Mouse (Mus musculus) heart, postnatal 10 days (tissue): ENCODE data around the gene Borcs8. TPM values are rescaled to one million over a fixed set of nuclear protein-coding genes. Genes with fewer than 3 reads are reported as not detected.

Experiments used
- DNase-seq, 2 experiments: peaks; one replicate each; pipeline ENCODE4 v3.0.0; 2021
- intact Hi-C: fragments of 180-260 bp; cut with DNase I; formaldehyde crosslinking; loops from one replicate; pipeline ENCODE4 v1.15.1; 2025
- total RNA-seq, 2 experiments: library from RNA; stranded (reverse); gene quantifications; 2 replicates each; pipeline ENCODE4 v1.2.3; 2021

The Borcs8 gene
- 10 to 100 TPM; 30.3 TPM for total RNA-seq

DNA sequence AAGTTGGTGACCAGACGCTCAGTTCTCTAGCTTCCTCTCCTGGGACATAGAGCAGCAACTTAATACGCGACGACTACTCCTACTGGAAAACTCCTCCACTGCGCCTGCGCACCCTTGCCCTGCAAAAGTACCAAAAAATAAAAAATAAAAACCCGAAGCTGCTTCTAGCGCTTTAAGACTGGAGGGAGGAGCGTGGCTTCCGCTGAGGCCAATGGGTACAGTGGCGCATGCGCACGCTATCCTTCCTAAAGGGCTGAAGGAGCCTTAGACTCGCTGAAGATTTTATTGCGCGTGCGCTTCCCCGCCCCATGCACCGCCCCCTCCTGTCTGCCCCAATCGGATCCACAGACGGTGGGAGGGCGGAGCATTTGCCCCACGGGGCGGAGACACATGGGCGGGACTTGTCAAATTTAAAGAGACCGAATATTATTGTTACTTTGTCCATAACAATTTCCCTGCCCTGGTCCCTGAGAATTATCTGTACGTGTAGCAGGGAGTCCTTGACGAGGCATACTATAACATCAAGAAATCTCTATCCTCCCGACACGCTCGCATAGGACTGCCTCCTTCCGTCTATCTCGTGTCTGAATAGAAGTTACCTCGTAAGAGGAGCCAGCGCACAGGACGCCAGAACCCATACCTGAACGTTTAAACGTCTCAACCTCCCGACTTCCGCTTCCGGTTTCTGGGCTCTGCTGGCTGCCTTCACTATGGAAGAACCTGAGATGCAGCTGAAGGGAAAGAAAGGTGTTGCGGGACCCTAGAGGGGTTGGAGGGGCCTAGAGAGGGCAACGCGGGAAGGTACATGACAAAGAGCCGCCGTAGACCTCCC is at the start of gene Borcs8, which contains the start of the genes Rfxank and Mef2b:
Gene Borcs8 (plus strand): TSS at position 474 of the 832 bp plus-strand sequence.
Gene Rfxank (minus strand): TSS at position 129 of the 832 bp plus-strand sequence.
Gene Mef2b (plus strand): TSS at position 686 of the 832 bp plus-strand sequence.
- intact Hi-C loops, result no loop called here
- peak; percentile 99 for DNase-seq

DNA sequence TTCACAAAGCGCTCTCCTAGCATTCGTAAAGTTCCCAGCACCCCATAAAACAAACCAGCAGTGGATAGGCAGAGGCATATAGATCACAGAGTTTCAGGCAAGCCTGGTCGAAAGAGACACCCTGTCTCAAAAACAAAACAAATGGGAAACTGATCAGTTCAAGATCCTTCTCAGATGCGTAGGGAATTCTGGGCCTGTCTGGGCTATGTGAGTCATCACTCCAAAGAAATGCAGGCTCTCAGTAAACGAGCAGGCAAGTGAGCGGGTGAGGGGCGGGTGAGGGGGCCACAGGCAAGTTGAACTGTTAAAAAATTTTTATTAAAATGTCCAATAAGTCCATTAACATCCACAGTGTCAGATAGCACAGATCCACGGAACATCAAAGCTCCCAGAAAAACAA is 46.5 kb upstream of the Borcs8 start:
- intact Hi-C loops, result no loop called here
- no peak for DNase-seq

DNA sequence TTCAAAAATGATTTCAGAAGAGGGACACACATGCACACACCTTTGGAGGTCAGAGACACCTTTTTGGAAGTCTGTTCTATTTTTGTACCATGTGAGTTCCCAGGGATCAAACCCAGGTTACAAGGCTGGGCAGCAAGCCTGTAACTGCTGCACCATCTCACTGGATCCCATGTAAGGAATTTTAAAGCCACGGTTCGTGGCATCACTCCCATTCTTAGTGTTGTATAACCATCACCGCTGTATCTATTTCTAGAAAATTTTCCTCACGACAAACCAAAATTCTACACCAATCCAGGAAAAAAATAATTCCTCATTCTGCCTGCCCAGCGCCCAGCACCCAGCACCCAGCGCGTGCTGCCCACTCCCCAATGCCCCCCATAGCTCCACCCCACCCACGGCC is 40.0 kb upstream of the Borcs8 start:
- intact Hi-C loops, result no loop called here
- DNase-seq, result no peak

DNA sequence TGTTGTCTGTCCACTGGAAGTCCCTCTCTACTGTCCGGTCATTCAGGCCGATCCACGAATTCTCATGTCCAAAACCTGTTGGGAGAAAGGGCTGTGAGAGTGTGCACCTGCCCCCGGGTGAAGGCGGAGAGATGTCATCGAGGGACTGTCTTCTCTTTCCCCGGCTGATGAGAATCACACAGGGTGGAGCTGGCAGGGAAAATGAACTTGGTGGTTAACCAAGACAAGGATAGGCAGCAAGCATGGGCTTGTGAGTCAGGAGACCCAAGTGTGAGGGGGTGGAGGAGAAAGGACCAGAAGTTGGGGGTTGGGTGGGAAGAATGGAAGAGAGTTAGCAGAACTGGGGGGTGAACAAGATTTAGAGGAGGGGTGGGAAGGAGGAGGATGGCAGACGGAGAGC is 39.1 kb upstream of the Borcs8 start:
- no peak for DNase-seq
- intact Hi-C loops, result loop anchor here (5.0 kb wide), 1 partner anchor 122 kb away; no protein-coding TSS in a partner anchor

DNA sequence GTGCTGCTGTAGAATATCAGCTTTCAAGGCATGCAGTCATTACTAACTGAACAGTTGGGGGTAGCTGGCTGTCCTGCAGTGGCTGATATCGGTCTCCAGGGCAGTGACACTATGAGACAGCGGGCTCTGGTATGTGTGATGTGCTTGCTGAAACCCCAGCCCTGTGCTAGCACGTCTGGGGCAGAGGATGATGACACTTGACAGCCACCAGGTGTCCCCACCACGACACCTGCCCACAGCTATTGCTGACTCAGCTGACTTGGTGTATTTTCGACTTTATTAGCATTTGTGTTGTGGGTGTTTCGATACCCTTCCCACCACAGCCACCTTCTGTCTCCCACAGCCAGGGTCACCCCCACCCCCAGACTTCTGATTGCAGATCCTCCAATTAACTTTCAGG is 34.8 kb upstream of the Borcs8 start:
- DNase-seq, result peak; percentile 48 to 62
- intact Hi-C loops, result loop anchor here (1.0 to 5.0 kb wide), 3 partner anchors 18 to 118 kb away; no protein-coding TSS in a partner anchor

DNA sequence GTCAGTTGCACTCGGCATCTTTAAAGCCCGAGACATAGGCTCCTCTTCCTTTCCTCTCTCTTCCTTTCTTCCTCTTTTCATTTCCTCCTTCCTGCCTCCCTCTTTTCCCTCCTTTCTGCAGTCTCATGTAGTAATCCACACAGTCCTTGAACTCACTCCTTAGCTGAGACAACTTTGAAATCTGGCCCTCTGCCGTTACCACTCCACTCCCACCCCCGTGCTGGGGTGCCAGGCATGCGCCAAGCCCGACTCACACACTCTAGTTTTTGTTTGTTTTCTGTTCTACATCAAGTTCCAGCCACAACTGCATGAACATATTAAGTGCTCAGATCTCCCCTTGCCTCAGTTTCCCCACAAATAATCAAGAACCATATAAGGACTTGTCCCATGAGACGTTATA is 34.4 kb upstream of the Borcs8 start:
- intact Hi-C loops, result loop anchor here (1.0 to 5.0 kb wide), 3 partner anchors 18 to 117 kb away; no protein-coding TSS in a partner anchor
- DNase-seq, result no peak

DNA sequence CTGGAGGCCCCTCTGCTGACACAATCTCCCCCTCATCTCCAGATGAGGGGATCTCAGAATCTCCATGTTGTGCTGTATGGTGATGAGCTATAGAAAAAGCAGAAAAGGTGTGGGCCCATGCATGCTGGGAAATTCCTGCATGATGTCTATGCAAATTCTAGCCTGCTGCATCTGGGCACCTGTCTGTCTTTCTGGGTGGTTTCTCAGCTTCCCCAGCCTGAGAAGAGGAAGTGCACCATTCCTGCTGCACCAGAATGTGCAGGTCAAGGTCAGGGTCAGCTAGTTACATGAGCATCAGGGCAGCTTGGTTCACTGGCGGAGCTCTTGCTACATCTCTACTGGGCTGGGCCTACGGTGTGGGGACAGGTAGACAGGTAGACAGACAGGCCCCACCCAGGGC is 28.8 kb upstream of the Borcs8 start:
- no peak for DNase-seq
- intact Hi-C loops, result no loop called here

DNA sequence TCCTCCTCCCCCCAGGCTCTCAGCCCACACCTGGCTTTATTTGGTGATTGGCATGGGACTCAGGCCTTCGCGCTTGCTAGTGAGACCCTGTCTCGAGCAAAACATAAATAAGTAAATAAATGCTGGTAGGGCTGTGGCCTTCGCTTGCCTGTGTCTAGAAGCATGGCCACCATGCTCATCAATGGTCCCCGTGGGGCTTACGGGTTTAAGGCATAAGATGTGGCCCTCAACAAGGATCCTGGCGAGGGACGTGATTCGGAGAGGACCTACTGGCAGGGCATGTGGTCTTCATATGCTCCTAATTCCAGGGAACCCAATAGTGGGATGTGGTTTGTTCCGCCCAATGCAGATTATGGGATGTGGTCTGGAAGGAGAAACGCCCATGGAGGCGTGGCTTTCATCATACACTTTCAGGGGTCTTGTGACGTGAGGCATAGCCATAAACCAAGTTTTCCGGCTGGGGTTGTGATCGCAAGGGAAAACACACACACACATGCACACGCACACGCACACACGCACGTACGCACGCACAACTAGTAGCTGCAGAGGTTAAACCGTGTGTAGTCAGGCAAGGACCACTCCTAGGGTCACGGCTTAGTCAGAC is 28.0 kb upstream of the Borcs8 start:
- intact Hi-C loops, result no loop called here

DNA sequence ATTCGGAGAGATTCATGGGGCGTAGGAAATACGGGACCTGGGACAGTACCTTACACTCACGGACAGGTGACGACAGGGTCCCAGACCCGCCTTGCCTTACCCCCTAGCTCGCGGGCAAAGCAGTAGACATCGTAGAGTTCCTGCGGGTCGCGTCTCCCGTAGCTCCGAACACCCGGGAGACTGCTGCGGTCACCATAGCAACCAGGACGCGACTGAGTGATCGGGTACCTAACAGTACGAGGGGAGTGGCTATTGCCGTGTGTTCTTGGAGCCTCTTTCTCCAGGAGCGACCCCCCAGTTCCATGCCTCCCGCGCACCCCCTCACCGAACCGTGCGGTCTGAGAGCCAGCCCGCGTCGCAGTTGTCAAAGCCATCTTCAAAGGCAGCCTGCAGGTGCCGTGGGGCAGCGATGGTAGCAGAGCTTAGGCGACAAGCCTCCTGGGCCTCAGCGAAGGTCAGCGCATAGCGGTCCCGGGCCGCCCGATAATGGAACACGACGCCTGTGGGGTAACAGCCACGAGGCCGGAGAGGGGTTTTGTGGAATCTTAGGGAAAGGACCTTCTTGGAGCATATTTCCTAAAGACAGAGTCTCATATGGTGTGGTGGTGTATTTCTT is 26.8 kb upstream of the Borcs8 start:
- intact Hi-C loops, result no loop called here
- DNase-seq, result no peak

More for the DNA sequence above, 28.0 kb upstream of the Borcs8 start:
- DNase-seq, result no peak

DNA sequence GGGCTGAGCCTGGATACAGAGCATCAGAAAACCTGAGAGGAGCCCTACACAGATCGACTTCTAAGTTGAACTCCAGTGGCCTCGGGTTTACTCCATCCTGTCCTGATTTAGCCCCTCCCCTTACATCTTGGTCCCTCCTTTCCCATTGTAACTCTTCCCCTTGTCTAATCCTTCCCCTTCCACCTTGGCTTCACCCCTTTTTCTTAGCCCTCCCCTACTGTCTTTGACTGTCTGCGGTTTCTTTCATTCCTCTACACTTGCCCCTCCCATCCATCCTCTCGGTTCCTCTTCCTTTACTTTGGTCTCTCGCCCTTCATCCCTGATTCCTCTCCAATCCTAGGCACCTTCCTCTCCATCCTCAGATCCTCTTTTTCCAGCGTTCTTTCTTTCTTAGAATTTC is 24.8 kb upstream of the Borcs8 start:
- intact Hi-C loops, result no loop called here

DNA sequence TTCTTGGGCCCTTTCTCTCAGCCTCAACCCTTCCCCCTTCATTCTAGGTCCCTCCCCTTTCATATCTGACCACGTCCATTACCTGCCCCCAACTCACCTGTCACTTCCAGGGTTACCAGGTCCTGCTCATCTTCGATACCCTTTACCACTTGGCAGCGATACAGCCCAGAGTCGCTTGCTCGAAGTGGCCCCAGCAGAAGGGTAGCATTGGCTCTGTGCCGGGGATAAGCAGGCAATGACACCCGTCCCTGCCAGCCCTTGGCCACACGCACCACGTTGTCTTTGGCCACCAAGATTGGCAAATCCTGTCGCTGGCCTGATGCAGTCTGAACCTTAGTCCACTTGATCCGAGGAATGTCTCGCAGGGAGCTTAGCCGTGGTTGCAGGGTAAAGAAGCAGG is 24.4 kb upstream of the Borcs8 start:
- intact Hi-C loops, result no loop called here

More for the DNA sequence above, 24.8 kb upstream of the Borcs8 start:
- DNase-seq, result no peak

DNA sequence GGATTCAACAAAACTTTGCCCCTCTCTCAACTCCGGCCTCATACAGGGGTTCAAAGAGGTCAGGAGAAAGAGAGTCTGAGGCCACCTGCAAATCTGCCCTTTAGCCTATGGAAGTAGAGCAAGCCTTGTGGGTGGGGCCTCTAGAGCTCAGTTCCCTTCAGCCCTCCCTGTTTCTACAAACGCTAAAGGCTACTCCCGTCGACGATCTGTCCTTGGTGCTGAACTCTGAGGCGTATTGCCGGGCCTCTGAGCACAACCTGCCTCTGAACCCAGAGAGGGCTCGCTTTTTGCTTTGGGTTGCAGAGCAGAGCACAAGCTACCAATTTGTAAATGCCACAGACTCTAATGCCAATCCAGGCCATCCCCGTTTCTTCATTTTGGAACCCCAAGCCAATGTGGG is 21.7 kb upstream of the Borcs8 start:
- DNase-seq, result peak; percentile 41 to 60
- intact Hi-C loops, result no loop called here

More for the DNA sequence above, 24.4 kb upstream of the Borcs8 start:
- no peak for DNase-seq

DNA sequence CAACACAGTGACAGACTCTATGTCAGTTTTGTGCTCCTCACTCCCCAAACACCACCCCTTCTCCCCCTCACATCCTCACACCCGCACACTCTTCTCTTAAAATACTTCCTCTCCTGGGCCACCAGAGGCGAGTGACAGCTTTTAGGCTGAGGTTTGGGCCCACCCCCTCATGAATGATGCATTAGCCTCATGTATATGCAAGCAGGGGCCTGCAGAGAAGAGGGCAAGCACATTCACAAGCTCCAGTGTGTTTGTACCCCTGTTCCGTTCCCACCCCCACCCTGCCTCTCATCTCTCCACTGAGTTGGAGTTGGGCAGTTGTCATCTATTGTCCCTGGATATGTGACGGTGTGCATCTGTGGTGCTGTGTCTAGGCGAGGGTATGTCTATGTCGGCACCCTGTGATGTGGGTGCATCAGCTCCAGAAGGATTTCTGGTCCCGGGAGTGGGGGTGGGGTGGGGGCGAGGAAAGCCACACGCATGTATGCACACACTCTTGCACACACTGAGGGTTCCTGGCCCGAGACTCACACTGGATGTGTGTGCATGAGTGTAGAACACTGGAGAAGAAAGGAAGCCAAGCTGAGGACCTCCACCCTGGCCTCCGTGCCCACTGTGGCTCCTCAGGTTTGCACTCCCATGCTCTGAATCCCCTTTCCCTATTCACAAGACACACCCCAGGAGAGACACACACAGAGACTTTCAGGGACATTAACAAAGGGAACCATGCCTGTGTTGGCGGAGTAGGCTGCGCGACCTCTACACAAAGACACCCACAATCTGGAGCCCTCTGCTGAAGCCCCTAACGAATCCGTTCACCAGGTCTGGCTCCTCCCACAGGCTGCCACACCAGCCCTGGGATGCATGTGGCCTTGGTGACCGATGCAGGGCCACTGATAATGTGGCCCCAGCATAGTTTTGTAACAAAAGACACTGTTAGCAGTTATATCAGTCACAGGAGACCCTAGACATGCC is 20.3 kb upstream of the Borcs8 start:
- intact Hi-C loops, result no loop called here
- no peak for DNase-seq

DNA sequence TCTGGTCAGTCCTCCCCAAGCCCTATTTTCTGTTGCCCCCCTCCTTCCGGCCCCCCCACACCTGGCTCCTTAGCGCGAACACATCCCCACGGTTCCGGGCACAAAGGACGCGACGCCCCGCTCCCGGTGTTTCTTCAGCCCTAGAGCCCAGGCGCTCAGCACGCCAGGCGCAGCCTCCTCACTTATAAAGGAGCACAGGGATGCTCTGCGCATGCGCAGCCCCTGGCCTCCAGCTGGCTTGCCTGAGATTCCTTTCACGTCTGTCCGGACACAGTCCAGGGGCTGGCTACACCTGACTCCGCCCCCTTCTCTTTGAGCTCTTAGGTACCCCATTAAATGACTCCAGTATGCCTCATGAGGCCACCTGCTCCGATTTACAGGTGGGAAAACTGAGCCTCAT is 18.6 kb upstream of the Borcs8 start, which contains the start of gene Ncan:
Gene Ncan (minus strand): TSS at position 207 of the 400 bp plus-strand sequence.
- intact Hi-C loops, result loop anchor here (5.0 kb wide), 1 partner anchor 203 kb away; no protein-coding TSS in a partner anchor
- DNase-seq, result peak; percentile 40 to 56

DNA sequence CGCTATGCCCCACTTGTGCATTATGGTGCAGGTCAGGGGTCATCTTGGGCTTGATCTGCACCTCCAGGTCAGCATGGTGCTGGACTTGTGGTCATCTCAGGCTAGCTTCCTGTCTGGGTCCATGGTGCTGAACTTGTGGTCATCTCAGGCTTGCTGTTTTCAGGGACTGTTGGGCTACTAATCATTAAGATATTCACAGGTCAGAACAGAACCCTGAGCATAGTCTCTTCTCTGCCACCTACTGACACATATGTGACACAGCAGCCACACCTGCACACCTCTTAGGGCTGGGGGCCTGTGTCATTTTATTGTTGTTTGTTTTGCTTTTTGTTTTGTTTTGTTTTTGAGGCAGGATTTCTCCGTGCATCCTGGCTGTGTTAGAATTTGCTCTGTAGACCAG is 16.4 kb upstream of the Borcs8 start:
- DNase-seq, result no peak
- intact Hi-C loops, result loop anchor here (2.0 to 5.0 kb wide), 2 partner anchors 18 to 206 kb away; no protein-coding TSS in a partner anchor

DNA sequence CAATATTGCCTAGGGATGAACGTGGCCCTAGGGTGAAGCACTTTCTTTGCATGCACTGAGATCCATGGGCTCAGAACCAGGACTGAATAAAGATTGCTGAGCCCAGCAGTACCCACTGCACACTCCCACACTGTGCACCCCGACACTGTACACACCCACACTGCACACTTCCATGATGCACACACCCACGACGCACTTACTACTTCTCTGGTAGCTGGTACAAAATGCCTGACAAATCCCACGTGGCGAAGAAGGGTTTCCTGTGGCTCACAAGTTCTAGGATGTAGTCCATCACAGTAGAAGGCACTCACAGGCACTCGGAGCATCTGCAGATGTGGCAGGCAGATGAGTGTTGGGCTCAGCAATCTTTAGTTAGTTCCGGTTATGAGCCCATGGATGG is 14.3 kb upstream of the Borcs8 start:
- no peak for DNase-seq
- intact Hi-C loops, result loop anchor here (5.0 kb wide), 2 partner anchors 78 to 208 kb away; no protein-coding TSS in a partner anchor

DNA sequence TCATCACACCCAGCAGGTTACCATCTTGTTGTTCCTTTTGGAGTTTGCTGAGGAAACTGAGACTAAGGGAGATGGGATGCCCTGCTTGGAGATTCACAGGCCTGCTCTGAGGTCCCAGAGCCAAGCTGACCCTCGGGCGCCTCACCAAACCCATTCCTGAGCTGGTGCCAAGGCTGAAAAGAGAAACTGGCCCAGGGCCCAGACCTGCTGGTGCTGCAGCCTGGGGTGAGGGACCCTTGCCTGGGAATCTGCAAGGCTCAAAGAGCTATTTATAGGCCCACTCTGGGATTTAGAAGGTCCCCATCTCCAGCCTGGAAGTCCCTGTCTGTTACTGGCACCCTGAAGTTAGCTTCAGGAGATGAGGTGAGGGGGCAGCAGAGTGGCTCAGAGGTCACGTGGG is 10.9 kb upstream of the Borcs8 start:
- intact Hi-C loops, result loop anchor here (5.0 kb wide), 1 partner anchor 81 kb away; no protein-coding TSS in a partner anchor
- DNase-seq, result peak; percentile 90 to 93

DNA sequence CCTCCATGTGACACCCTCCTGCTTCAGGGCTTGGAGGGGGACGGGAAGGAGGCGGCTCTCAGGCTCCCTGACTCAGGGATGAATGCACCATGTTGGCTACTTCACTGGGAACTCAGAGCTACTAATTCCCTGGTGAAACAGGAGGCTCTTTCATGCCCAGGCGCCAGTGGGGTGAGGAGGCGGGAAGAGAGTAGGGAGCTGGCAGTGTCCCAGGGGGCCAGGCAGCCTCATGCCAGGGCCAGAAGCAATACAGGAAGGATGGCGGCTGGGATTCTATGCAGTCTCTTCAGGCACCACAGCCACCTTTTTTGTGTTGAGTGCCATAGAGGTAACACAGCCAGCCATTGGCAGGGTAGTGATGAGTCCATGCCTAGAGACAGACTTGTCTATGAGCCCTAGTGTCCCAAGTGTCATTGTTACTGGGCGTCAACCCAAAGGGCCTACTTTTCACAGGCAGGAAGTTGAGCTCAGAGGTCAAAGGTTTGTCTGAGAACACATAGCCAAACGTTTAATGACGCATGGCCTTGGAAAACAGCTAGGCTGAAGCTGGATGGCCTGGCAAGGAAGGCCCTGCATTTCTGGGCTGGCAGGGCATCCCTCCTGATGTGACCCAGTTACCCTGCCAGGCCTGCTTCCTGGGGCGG is 9.9 kb upstream of the Borcs8 start:
- DNase-seq, result peak; percentile 47 to 63
- intact Hi-C loops, result loop anchor here (5.0 kb wide), 1 partner anchor 82 kb away; no protein-coding TSS in a partner anchor

DNA sequence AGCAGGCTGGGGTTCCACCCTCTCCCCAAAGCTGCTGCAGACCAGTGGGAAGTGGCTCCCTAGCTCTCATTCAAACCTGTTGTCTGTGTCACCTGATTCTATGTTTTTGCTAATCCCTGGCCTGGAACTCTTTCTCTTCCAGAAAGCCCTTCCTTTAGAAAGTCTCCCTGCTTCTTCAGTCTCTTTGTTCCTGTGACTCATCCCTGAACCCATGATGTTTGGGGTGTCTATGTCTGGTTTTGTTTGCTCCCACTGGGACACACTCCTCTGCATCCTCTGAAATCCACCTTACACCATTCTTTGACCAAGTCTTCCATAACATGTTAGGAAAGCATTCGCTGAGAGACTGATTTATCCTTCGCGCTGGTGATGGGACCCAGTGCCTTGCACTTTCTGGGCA is 9.2 kb upstream of the Borcs8 start:
- DNase-seq, result no peak
- intact Hi-C loops, result no loop called here
